Mouse (Mus musculus) left cerebral cortex, adult 8-10 months (tissue): ENCODE data around the gene Polr3gl. TPM values are rescaled to one million over a fixed set of nuclear protein-coding genes. Genes with fewer than 3 reads are reported as not detected.
A peak's percentile ranks its signal among the peaks of the same experiment; 100 is the strongest.

Source experiments
- DNase-seq, 2 experiments: peaks; one replicate each; pipeline ENCODE4 v3.0.0; 2022; ENCODE audit warnings: low spot score in 2 of 2
- total RNA-seq, 4 experiments: library from RNA; stranded (reverse); gene quantifications; 2 replicates each; pipeline ENCODE4 v1.2.4; 2022

The Polr3gl gene
- total RNA-seq, 4 experiments from 2014 or later: 22.8 to 26.6 (median 24.3) TPM

DNA sequence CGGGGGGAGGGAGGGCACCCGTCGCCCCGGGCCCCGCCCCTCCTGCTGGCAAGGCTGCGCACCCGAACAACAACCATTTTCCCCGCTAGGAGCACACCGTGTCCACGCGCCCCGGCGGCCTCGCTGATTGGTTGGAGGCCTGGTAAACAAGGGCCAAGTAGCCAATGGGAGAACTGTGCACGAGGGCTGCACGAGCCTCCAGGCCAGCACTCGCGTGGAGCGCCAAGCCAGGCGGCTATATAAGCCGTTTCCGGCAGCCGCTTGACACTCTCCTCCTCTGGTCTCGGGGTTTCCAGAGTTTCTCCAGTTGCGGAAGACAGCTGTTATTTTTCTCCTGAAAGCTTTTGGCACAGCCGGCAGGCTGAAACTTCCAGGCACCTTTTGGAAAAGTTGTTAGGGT is 36.3 kb downstream of the Polr3gl start, which contains the start of gene Txnip:
Txnip (plus strand) TSS at position 264 of the 400 bp plus-strand sequence.
- peak; percentile 84 to 94 for DNase-seq

DNA sequence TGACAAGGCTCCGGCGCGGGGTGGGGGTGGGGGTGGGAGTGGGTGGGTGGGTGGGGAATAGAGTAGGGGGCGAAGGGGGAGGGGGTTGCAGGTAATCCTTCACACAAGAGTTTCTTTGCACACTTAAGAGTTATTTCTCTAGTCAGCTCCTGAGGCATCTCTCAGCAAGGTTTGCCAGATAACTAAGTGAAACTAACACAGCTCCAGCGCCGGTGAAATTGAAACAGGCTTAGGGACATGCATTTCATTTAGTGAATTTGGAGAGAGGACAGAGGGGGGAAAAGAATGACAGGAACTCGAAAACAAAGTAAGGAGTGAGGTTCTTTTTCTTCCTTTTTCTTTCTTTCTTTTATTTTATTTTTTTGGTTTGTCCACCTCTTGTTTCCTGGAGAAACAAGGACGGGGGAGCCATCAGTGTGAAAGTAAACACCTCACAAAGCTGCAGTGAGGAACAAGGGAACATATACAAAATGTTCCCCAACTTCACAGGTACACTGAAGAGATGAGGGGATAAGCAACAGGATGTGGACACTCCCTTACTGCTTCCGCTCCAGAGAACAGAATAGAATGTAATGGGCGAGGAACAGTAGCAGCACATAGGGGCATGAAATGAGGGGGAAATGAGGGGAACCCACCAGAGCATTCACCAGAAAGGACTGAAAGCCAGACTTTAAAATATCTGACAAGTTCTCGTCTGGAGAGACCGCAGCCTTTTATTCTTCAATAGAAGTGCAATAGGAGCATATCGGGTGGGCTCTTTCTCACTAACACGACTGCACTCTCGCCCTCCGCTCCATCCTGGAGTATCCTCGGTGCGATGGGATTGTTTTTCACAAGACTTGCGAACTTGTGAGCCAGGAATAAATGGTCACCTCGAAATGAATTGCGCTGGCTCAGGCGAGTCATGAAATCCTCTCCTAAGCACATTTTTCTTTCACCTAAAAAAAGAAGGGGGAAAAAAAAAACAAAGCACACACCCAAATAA is 37.0 kb downstream of the Polr3gl start:
- DNase-seq: no peak

DNA sequence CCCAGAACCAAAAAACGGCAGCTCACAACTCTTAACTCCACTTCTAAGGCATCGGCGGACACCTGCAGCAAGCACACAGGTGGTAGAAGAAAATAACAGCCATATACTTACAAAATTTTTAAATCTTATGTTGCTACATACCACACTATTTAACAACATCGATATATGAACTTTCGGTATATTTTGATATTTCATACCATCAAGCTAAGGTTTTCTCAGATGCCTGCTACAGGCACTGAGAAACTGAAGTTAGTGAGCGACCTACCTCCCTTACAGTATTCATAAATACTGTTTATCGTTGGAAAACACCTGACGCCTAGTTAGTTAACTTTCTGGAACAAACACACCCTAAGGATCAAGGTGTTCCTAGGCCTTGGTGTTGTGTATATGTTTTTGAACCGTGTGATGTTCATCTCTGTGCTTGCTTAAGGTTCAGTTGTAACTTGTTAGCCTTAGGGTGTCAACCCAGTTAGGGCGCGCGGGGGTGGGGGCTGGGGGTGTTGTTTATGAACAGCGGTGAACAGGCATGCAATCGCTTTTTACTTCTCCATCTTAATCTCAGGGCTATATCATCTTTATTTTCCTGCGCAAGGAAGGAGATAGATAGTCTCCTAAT is 37.9 kb downstream of the Polr3gl start:
- DNase-seq: no peak

DNA sequence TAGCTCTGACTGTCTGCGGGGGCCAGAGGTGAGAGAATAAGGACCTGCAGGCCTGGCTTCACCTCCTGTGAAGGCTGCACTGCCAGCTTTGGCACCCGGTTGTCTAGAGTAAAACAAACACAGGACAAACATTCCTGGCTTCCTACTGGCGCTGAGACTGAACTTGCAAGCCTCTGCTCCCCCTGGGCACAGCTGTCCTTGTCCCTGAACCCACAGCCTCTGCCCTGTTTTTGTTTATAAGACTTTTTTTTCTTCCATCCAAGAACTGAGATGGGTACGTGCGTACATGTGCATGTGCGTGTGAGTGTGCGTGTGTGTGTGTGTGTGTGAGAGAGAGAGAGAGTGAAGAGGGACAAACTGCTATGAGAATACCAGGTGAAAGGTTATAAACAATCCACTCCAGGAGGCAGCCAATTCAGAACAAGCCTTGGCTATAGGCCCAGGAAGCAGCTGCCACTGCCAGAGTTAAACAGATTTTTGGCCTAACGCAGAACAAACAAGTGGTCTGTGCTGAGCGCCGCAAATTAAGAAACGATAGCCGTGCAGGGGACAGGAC is 38.9 kb downstream of the Polr3gl start:
- peak in 1 of 2 experiments; percentile 45 for DNase-seq

DNA sequence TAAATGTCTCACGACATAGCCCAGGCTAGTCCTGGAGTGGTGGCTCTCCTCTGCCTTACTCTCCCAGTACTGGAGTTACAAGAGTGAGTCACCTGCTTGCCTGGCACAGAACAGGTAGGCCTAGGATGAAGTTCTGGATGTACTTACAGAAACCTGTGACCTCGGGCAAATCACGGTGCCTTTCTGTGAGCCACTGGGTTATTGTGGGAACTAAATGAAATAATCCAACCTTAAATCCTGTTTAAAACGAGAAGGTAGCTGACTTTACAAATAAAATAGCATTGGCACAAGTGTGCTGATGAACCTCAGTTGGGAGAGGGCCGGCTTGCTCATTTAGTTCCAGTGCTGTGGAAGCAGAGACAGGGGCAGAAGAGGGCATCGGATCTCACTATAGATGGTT is 39.7 kb downstream of the Polr3gl start:
- no peak for DNase-seq

DNA sequence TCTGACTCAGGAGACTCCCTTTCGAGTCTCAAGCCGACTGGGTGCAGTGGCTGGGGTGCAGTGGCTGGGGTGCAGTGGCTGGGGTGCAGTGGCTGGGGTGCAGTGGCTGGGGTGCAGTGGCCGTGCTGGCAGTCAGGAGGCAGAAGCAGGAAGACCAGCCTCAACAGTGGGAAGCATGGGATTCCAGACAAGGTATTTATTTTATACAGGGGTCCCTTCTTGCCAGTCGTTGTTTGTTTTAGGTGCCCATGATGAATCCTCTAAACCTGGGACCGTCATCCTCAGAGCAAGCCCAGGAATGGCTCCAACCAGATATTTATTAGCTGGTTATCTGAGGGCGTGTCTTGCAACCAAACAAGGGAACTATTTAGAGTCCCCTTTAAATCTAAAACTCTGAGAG is 40.4 kb downstream of the Polr3gl start:
- no peak for DNase-seq

DNA sequence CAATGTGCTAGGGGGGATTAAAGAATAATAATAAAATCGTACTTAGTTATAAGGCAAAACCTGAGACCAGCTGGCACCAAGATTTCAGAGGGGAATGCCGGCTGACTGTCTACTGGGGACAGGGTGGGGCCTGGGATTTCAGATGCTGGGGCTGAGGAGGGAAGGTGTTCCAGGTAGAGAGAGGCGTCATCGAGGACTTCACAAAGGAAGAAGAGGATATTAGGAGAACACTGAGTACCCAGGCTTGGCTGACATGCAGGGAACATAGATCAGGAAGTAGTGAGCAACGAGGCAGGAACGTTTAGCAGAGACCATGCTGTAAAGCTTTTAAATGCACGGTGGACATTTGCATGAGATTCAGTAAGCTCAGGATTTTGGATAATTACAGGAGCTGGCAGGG is 42.1 kb downstream of the Polr3gl start:
- no peak for DNase-seq

DNA sequence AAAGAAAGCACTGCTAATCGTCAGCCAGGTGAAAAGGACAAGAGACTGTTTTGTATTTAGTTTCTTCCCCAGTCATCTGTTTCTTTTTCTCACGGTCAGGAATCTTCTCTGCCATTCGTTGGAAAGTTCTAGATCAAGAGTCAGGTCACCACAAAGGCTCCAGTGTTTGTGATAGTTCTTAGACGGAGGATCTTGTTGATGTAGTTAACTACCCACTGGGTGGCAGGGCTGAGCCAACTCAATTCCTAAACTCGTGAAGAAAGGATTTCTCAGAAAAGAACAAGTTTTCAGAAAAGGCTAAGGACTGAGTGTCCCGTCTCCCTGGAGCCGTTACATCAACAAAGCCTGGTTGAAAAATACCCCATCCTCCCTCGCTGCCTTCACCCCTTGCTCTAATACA is 42.8 kb downstream of the Polr3gl start:
- no peak for DNase-seq

DNA sequence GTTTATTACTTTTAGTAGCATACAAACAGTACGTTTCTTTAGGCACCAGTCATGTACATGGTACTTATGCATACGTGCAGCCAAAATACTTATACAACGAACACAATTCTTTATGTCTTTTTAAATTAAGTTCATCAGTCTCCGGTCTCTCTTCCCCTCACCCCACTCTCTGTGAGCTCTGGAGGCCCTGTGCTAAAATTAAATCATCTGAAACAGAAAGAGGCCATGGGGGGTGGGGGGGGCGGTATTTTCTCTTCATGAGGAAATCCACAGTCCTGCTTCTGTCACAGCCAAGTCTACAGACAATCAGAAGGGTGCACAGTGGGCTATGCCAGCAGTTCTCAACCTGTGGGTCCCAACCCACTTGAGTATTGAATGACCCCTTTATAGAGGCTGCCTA is 44.6 kb downstream of the Polr3gl start:
- no peak for DNase-seq

DNA sequence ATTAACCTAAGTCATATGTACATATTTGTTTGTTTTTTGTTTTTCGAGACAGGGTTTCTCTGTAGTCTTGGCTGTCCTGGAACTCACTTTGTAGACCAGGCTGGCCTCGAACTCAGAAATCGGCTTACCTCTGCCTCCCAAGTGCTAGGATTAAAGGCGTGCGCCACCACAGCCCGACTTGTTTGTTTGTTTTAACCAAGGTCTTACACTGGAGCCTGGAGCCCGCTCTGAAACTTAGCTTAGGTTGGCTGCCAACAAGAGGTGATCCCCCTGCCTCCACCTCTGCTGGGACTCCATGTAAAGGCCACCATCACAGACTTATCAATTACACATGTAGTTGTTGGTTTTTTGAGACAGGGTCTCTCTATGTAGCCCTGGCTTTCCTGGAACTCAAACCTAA is 45.2 kb downstream of the Polr3gl start:
- no peak for DNase-seq

DNA sequence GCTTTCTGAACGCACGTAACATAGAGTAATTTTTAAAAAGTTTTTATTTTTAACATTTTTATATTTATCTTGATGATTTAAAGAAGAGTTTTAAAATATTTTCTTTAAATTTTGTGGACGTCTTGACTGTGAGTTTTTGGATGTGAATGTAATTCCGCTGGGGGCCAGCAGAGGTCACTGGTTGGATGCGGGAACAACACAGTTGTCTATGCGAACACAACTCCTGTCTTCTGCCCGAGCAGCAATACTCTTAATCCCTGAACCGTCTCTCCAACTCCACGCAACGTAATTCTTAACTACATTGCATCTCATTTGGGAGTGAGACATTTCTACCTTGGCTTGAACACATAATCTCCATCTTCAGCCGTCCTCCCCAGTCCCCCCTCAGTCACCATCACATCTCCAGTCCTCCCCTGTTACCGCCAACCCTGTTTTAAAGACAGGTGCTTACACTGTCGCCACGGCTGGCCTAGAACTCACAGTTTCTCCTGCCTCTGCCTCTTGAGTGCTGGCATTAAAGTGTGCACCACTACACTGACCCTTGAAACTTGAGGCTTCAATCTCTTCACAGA is 46.5 kb downstream of the Polr3gl start:
- peak; percentile 47 to 86 for DNase-seq

DNA sequence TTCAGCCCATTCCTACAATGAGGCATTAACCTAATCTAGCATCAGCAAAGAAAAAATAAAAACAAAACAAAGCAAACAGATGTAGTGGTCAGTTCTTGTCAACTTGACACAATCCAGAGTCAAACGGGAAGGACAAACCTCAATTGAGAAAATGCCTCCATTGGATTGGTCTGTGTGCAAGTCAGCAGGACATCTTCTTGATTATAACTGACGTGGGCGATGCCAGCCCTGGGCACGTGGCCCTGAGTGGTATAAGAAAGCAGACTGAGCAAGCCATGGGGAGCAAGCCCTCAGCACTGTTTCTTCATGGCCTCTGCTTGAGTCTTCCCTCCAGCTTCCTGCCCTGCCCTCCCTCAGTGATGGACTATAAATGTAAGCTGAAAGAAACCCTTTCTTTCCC is 47.1 kb downstream of the Polr3gl start:
- DNase-seq: no peak

DNA sequence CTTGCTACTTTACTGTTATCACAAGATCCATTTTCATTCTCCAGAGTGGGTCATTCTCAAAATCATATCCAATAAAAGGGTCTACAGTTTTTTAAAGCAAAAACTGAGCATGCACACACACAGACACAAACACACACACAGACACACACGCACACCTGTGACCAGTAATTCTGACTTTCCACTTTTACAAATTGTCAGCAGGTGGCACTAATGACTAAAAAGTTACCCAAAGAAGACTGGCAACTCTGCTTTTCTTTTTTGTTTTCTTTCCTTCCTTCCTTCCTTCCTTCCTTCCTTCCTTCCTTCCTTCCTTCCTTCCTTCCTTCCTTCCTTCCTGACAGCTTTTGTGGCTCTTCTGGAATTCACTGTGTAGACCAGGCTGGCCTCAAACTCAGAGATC is 48.4 kb downstream of the Polr3gl start:
- no peak for DNase-seq

DNA sequence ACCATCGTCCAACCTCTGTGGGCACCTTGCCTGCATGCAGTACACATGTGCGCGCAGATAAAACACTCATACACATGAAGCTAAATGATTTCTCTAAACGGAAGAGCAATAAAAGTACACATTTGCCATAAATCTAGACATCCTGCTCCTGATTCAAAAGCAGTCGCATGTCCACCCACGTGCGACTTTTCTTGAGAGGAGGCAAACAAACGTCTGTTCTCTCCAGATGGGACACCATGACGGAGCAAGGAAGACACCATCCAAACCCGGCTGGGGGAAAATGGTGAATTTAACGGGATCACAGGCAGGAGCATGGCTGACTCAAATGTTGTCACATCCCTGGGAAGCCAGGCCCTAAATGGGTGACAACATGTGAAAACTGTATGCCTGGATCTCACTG is 50.6 kb downstream of the Polr3gl start:
- peak in 1 of 2 experiments; percentile 75 for DNase-seq

DNA sequence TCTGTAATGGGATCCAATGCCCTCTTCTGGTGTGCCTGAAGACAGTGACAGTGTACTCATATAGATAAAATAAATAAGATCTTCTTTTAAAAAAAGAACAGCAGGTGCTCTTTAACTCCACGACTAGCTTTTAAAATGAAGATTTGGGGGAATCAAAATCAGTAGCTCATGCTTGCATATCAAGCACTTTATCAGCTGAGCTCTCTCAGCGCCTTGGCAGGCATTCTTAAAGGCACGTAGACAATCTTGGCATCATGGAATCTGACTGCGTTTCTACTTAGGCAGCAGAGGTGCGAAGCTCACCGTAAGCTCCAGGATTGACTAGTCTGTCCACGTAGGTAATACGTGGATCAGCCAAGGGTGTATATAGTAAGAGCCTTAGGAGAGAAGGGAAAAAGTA is 51.4 kb downstream of the Polr3gl start:
- no peak for DNase-seq

DNA sequence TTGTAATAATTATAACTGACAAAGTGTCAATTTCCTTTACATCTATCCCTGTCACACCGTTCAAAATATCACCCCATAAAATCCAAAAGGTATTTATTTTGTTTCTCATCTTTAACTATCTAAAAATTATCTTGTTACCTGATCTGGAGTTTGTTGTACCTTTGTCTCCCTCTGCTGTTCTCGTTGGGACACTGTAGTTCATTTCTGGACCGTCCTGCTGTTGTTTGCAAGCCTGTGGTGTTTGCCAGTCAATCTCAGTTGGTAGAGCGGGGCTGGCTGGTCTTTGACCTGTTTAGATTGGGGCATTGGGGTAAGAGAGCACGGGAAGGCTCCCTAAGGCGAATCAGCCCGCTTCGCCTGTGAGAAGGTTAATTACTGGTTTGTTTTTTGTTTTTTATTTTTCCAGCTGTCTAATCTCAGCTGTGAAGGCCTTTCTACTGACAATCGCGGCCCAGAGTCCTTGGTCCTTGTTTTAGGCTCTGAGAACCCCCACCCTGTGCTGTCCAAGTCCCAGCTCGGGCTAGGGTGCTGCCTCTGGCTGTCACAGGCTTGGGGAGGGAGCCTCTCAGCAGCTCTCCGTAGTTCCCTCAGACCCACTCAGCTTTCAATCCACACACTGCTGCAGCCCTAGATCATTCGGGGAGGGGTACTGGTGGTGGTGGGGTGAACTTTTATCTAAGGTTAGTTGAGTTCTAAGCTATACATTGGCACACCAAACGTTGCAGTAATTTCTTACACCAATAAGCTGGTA is 52.5 kb downstream of the Polr3gl start:
- no peak for DNase-seq

DNA sequence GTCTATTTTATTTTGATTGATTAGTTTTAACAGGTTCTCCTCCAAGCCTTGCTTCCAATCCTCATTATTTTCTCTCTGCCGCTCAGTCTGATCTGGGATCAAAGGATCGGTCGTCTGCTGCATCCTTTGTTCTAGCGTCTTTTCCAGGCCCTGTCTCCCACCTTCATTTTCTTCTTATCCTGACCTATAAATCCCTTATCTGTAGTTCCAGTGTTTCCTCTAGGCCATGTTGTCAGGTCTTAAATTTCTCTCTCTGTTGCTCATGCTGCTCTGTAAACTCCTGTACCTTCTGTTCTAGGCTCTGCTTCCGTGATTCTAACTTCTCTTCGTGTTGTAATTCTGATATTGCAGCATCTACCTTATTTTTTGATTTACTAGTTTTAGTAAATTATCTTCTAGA is 53.2 kb downstream of the Polr3gl start:
- DNase-seq: no peak

DNA sequence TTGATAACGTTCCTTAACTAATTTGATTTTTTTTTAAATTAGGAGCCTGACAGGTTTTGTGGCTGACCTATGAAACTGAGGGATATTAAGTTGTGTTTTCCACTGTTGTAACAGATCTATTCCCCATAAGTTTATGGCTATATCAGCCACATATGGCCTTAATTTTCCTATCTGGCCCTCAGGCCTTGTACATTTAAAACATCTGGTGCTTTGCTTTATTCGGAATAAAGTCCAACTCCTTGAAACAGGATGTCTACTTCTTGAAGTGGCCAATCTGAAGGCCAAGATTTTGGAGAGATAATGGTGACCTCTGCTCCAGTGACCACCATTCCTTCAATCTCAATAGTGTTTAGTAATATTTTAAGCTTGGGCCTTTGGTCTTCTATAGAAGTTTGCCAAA is 54.7 kb downstream of the Polr3gl start:
- DNase-seq: no peak

DNA sequence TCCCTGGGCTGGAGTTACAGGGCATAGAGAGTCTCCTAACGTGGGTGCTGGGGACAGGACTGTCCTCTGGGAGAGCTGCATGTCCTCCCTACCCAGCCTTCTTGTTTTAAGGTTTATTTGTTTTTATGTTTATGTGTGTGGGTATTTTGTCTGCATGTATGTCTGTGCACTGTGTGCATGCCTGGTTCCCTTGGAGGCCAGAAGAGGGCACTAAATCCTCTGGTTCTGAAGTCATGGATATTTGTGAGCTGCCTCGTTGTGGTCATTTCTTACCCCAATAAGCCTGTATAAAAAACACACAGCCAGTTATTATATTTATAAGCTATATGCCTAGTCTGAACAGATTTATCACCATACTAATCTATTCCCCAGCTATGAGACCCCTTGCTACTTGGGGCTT is 59.7 kb downstream of the Polr3gl start:
- DNase-seq: no peak

DNA sequence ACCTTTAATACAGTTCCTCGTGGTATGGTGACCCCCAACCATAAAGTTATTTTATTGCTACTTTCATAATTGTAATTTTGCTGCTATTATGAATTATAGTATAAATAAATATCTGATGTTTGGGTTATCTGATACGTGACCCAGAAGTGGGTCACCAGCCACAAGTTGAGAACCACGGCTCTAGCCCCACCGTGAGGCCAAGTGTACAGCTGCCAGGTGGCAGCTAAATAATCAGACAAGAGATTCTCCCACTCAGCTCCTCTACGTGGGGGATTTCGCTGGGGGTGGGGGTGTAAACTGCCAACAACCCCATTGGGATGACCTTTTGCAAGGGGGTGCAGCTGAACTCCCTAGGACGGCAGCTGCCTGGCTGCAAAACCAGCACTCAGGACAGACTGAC is 61.9 kb downstream of the Polr3gl start:
- no peak for DNase-seq

DNA sequence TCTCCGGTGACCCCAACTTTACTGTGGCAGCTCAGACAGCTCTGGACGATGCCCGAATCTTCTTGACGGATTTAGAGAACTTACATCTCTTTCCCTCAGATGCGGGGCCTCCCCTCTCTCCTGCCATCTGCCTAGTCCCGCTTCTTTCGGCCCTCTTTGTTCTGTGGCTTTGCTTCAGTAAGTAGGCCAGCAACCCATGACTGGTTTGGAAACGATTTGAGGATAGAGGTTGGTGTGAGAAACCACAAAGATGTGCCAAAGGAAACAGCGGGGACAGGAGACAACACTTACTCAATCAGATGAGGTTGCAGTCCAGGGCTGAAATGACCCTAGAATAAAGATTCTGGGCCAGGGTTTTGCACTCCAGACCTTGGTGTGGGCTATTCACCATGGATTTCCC is 65.5 kb downstream of the Polr3gl start:
- no peak for DNase-seq
